Mouse (Mus musculus) hindbrain, embryonic 11.5 days (tissue): ENCODE measurements around the gene Hmgb1. TPM values are rescaled to one million over a fixed set of nuclear protein-coding genes. Genes with fewer than 3 reads are reported as not detected.
A peak's percentile ranks its signal among the peaks of the same experiment; 100 is the strongest.

Source experiments
- ATAC-seq: fragments of 200-750 bp; cut with Nextera tagmentation; 2 replicates; pipeline ENCODE4 v1.8.0; 2017; ENCODE audit warnings: mild to moderate bottlenecking, moderate TSS enrichment, moderate library complexity; ENCODE audit not compliant: low FRiP score
- DNase-seq: peaks from one replicate; pipeline ENCODE4 v3.0.0-alpha.2; 2015; ENCODE audit warnings: low spot score
- H3K27ac ChIP-seq: fragments of 300-500 bp; sonication (generic); 2 replicates; pipeline ENCODE4 v1.5.1; 2014; ENCODE audit warnings: mild to moderate bottlenecking, low read depth, low read length
- H3K27me3 ChIP-seq: fragments of 300-500 bp; sonication (generic); 2 replicates; pipeline ENCODE4 v1.6.1; 2014; ENCODE audit warnings: mild to moderate bottlenecking, low read length, moderate library complexity, mixed read lengths; ENCODE audit not compliant: control insufficient read depth, insufficient read depth
- H3K36me3 ChIP-seq: fragments of 300-500 bp; sonication (generic); 2 replicates; pipeline ENCODE4 v1.6.1; 2014; ENCODE audit warnings: mild to moderate bottlenecking, low read length, moderate library complexity, mixed read lengths; ENCODE audit not compliant: control insufficient read depth, insufficient read depth
- H3K4me1 ChIP-seq: fragments of 300-500 bp; sonication (generic); replicated peaks from 2 replicates; pipeline ENCODE4 v1.6.1; 2014; ENCODE audit warnings: low read length, mixed read lengths; ENCODE audit not compliant: control insufficient read depth, insufficient read depth
- H3K4me2 ChIP-seq: fragments of 300-500 bp; sonication (generic); replicated peaks from 2 replicates; pipeline ENCODE4 v1.6.1; 2014; ENCODE audit warnings: mild to moderate bottlenecking, low read depth, low read length
- H3K4me3 ChIP-seq: fragments of 300-500 bp; sonication (generic); 2 replicates; pipeline ENCODE4 v1.5.1; 2014; ENCODE audit warnings: low read depth, low read length
- H3K9ac ChIP-seq: fragments of 300-500 bp; sonication (generic); 2 replicates; pipeline ENCODE4 v1.6.1; 2014; ENCODE audit warnings: low read depth, low read length
- H3K9me3 ChIP-seq: fragments of 300-500 bp; sonication (generic); 2 replicates; pipeline ENCODE4 v1.6.1; 2016; ENCODE audit warnings: low read length; ENCODE audit not compliant: control insufficient read depth
- WGBS: fragments of 180-500 bp; shearing (Covaris S2); extraction: QIAGEN DNeasy Blood & Tissue Kit; methylation state at CpG from one replicate; pipeline ENCODE4 v1.1.7; 2014; 5-methylcytosine and 5-hydroxymethylcytosine counted together
- polyA plus RNA-seq: library from polyadenylated mRNA; unstranded; fragments of >200 nt; fragmentation: Nextera tagmentation; extraction: Ambion mirVana; gene quantifications from 2 replicates; pipeline ENCODE4 v1.2.1, GENCODE M21; 2014

Gene Hmgb1
- polyA plus RNA-seq, 1 experiment from 2014 or later: 1,649 TPM

DNA sequence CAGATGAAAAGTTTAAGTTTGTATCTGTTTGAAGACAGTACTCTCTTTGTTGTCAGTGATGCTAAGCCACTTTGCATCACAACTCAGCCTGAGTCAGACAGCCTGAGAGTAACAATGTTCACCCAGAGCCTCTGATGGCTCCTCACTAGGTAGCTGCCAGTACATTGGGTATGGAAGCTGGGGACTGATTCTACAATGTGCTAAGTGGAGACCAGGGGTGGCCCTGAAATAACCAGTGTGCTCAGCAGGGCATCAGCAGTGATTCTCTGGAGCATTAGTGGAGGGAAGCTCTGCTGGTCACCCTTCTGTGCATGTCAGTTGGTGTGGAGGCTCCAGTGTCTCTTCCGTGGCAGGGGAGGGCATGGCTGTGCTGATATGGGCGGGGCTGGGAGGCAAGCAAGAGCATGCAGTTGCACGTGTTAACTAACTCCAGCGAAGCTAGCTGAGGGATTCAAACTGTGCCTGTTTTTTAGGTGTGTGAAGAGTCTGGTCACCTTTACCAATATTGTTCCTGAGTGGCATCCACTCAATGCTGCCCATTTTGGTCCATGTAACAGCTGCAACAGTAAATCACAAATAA, 19.6 kb upstream of the Hmgb1 start:
- no peak overlapping the region for H3K4me2 ChIP-seq
- no peak overlapping the region for H3K9ac ChIP-seq
- H3K4me3 ChIP-seq: no peak overlapping the region
- peaks cover 12% of the 10 kb centered on the region for H3K36me3 ChIP-seq
- H3K9me3 ChIP-seq: no peaks in the 10 kb centered on the region
- DNase-seq: no peak
- H3K27me3 ChIP-seq: no peaks in the 10 kb centered on the region
- no peaks in the 10 kb centered on the region; the same call in 1 of the 2 replicates for H3K4me1 ChIP-seq
- no peak for ATAC-seq
- H3K27ac ChIP-seq: no peak overlapping the region
- WGBS: 85% methylated on average over 4 of the region's 4 CpGs

DNA sequence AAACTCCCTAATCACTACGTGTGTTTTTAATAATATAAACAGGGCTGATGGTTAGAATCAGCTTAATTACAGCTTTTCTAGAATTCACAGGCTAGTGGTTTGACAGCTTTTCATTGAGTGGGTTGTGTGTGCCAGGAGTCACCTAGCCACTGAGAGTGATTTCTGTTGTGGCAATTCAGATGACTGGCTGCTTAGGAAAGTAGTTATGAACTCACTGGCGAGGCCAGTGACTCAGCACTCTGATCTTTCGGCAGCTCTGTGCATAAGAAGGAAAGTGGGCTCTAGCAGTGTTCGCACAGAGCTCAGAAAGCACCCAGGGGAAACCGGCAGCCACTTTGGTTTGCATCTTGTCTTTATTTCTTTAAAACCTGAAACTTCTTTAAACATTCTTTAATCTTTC, 18.7 kb upstream of the Hmgb1 start:
- DNase-seq (no peak), ATAC-seq (no peak)
- Histone ChIP-seq H3K27me3 (no peaks in the 10 kb centered on the region), H3K9me3 (no peaks in the 10 kb centered on the region), H3K4me1 (no peaks in the 10 kb centered on the region; the same call in 1 of the 2 replicates), H3K9ac (no peak overlapping the region), H3K36me3 (peaks cover 12% of the 10 kb centered on the region), H3K27ac (no peak overlapping the region), H3K4me2 (no peak overlapping the region), H3K4me3 (no peak overlapping the region)
- WGBS: 92% methylated on average over 5 of the region's 5 CpGs

DNA sequence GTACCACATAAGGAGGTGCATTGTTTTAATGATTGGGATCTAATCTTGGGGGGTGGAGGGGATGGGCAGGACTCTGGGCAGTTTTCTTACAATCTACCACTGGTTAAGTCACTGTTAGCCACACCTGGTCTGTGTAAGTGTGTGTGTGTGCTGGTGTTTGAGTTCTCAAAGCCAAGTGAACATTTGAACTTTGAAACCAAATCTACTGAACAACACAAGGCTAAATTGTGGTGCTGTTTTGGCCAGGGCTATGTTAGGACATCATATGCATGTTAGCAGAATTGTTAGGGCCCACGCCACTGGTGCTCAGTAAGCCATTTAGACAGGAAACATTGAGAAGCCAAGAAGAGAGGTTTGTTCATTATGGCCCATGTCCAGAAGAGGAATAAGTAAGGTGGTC, 14.5 kb upstream of the Hmgb1 start:
- no peak overlapping the region for H3K9ac ChIP-seq
- H3K4me1 ChIP-seq: no peaks in the 10 kb centered on the region; the same call in 1 of the 2 replicates
- no peaks in the 10 kb centered on the region for H3K9me3 ChIP-seq
- H3K4me3 ChIP-seq: no peak overlapping the region
- 100% methylated on average over 1 of the region's 1 CpGs for WGBS
- no peak overlapping the region for H3K4me2 ChIP-seq
- no peaks in the 10 kb centered on the region for H3K27me3 ChIP-seq
- DNase-seq (no peak), ATAC-seq (no peak)
- 0 out of 2 replicates have a peak, but pooled peaks cover 2% of the 10 kb centered on the region for H3K36me3 ChIP-seq
- H3K27ac ChIP-seq: no peak overlapping the region

DNA sequence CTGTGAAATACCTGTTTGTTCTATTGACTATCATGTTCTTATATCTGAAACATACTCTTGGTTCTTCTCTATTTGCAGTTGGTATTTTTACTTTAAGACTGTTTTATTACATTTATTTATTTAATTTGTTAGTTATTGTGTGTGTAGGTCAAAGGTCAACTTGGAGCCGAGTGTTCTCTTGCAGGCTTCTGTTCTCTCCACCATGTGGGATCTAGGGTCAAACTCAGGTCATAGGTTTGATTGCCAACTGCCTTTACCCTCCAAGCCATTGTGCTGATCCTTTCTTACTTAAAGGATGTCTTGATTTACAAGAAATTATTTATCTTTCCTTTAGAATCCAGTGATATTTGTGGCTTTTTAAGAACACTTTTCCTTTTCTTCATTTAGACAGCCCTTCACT, 12.3 kb upstream of the Hmgb1 start:
- H3K4me1 ChIP-seq: no peaks in the 10 kb centered on the region; the same call in 1 of the 2 replicates
- H3K27ac ChIP-seq: no peak overlapping the region
- no peaks in the 10 kb centered on the region for H3K27me3 ChIP-seq
- H3K4me3 ChIP-seq: no peak overlapping the region
- 5% methylated on average over 1 of the region's 1 CpGs for WGBS
- no peak overlapping the region for H3K9ac ChIP-seq
- no peaks in the 10 kb centered on the region for H3K36me3 ChIP-seq
- H3K9me3 ChIP-seq: no peaks in the 10 kb centered on the region
- H3K4me2 ChIP-seq: no peak overlapping the region
- no peak for ATAC-seq
- no peak for DNase-seq

DNA sequence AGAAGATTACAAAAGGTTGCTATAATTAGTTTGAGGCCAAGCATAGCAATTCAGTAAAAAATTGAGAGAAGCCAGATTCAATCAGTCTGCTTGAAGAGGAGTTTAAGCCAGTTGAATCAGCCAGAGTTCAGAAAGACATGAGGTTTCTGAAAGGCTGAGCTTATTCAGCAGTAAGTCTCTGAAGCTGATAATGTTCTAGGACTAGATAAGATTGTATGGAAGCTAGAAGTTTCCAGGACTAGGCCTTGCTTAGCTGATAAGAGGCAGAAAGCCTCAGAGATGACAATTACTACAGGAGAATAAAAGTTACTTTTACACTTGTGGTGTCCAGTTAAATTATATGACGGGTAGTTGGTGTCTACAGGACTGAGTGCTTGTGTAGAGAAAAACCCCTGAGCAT, 5.9 kb upstream of the Hmgb1 start:
- Histone ChIP-seq H3K4me2 (no peak overlapping the region), H3K27me3 (no peaks in the 10 kb centered on the region), H3K9ac (no peak overlapping the region), H3K4me3 (no peak overlapping the region), H3K9me3 (no peaks in the 10 kb centered on the region), H3K36me3 (0 out of 2 replicates have a peak, but pooled peaks cover 6% of the 10 kb centered on the region), H3K27ac (no peak overlapping the region), H3K4me1 (0 out of 2 replicates have a peak, but pooled peaks cover 5% of the 10 kb centered on the region)
- 91% methylated on average over 1 of the region's 1 CpGs for WGBS
- DNase-seq (no peak), ATAC-seq (no peak)

DNA sequence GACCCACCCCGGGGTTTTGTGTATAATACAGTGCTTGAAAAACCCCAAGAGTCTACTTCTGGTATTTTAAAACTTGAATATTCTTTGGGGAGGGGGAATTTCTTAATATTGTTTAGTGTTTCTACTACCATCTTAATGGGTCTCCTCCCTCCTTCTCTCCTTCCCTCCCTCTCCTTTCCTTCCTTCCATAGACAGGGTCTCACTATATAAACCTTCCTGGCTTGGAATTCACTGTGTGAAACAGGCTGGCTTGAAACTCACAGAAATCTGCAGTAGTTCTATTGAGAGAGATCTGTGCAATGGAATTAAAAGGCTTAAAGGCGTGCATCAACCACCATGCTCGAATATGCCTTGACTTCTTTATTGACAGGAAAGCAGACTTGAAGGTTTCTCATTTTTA, 1.5 kb upstream of the Hmgb1 start:
- Histone ChIP-seq H3K4me1 (0 out of 2 replicates have a peak, but pooled peaks cover 5% of the 10 kb centered on the region), H3K27me3 (no peaks in the 10 kb centered on the region), H3K9ac (no peak overlapping the region), H3K9me3 (no peaks in the 10 kb centered on the region), H3K4me3 (peak overlapping the region; percentile 72), H3K4me2 (peak overlapping the region; percentile 74; the same call in 1 of the 2 replicates), H3K36me3 (0 out of 2 replicates have a peak, but pooled peaks cover 6% of the 10 kb centered on the region), H3K27ac (no peak overlapping the region)
- 84% methylated on average over 3 of the region's 3 CpGs for WGBS
- DNase-seq (no peak), ATAC-seq (no peak)

DNA sequence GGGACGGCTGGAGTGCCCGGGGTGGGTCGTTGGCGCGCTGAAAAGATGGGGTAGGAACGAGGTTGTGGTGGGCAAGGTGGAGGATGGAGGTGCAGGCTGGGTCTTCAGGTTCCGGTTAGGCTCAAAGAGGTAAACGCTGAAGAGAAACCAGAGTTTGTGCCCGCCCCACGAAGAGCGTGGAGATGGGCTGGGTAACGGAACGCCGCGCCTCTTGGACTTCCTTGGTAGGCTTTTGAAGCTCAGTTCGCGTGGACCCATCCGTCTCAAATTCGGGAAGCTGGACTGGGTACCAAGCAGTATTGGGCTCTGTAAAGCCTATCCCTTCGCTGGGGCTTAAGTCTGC, 526 bp upstream of the Hmgb1 start:
- H3K4me1 ChIP-seq: 0 out of 2 replicates have a peak, but pooled peaks cover 5% of the 10 kb centered on the region
- H3K27me3 ChIP-seq: no peaks in the 10 kb centered on the region
- H3K36me3 ChIP-seq: 0 out of 2 replicates have a peak, but pooled peaks cover 6% of the 10 kb centered on the region
- peak overlapping the region; percentile 72 for H3K4me3 ChIP-seq
- H3K9ac ChIP-seq: peak overlapping the region; percentile 83
- peak overlapping the region; percentile 74 for H3K4me2 ChIP-seq
- ATAC-seq (no peak), DNase-seq (no peak)
- WGBS: under 1% methylated on average over 20 of the region's 20 CpGs
- H3K9me3 ChIP-seq: no peaks in the 10 kb centered on the region
- H3K27ac ChIP-seq: peak overlapping the region; percentile 70

DNA sequence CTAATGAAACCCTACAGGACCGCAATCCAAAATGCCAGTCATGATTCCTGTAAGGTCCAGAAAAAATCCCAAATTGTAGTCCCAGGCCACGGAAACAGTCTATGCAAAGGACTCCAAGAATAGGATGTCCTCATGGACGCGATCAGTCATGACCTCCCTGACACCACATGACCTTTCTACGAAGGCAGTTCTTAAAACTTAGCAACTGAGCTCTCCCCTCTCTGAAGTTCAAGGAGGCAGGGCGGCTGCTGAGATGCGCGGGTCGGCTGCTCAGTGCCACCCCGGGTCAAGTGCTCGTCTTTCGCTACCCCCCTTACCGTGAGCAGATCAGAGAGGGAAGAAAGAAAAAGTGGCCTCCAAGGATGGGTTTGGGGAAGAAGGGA, 577 bp downstream of the Hmgb1 start:
- H3K9me3 ChIP-seq: no peaks in the 10 kb centered on the region
- no peaks in the 10 kb centered on the region for H3K27me3 ChIP-seq
- H3K4me2 ChIP-seq: peak overlapping the region; percentile 54
- 0 out of 2 replicates have a peak, but pooled peaks cover 5% of the 10 kb centered on the region for H3K4me1 ChIP-seq
- ATAC-seq: no peak
- H3K9ac ChIP-seq: peak overlapping the region; percentile 86
- H3K27ac ChIP-seq: peak overlapping the region; percentile 92
- H3K4me3 ChIP-seq: peak overlapping the region; percentile 57
- H3K36me3 ChIP-seq: no peaks in the 10 kb centered on the region
- WGBS: under 1% methylated on average over 13 of the region's 13 CpGs
- no peak for DNase-seq

DNA sequence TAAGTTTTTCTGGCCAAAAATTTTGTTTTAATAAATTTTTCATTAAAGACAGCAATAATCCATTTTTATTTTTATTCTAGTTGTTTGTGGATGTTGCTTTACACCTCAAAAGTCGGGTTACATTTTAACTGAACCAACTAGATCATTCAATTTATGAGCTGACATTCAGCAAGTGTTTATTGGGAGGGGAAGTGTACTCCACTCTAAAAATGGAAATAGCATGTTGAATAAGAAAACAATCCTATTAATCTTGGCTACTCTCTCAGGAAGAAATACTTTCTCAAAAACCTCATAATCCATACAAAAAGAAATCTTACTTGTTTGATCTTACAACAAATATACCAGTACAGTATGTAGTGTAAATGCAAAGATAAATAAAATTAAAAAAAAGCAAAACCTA, 1.2 kb downstream of the Hmgb1 start:
- no peaks in the 10 kb centered on the region for H3K9me3 ChIP-seq
- ATAC-seq (no peak), DNase-seq (no peak)
- 0 out of 2 replicates have a peak, but pooled peaks cover 5% of the 10 kb centered on the region for H3K4me1 ChIP-seq
- no peak overlapping the region for H3K9ac ChIP-seq
- H3K4me2 ChIP-seq: peak overlapping the region; percentile 54
- no peaks in the 10 kb centered on the region for H3K36me3 ChIP-seq
- H3K27ac ChIP-seq: peak overlapping the region; percentile 92
- WGBS: 55% methylated on average over 1 of the region's 1 CpGs
- peak overlapping the region; percentile 57 for H3K4me3 ChIP-seq
- no peaks in the 10 kb centered on the region for H3K27me3 ChIP-seq
